Mouse (Mus musculus): Measurements from ENCODE around the gene Selenoh.

Gene Selenoh

DNA sequence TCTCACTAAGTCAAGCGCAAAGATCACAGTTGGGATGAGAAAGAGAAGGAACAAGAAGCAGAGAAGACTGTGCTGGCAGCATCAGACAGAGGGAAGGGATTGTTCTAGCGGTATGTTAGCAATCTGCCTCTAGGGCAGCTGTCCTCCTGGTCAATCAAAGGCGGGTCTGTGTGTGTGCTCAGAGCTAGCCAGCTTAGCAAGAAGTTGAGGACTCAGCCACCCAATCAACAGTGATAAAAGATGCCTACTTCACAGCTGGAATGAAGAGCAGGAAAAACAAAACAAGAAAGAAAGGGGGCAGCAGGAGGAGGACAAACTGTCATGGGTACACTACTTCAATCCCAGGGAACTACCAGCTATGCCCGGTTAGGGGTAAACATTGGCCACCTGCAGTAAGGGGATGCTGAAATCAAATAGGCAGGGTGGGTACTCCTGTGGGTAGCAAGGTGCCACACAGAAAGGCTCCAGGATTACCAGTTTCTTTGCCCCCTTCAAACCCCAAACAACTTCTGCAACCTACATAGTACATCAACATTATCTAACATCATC is 35.6 kb downstream of the Selenoh start:
- in situ Hi-C loops (cut with MboI; ENCODE audit: low sequenced_read_pairs), result no loop called here

DNA sequence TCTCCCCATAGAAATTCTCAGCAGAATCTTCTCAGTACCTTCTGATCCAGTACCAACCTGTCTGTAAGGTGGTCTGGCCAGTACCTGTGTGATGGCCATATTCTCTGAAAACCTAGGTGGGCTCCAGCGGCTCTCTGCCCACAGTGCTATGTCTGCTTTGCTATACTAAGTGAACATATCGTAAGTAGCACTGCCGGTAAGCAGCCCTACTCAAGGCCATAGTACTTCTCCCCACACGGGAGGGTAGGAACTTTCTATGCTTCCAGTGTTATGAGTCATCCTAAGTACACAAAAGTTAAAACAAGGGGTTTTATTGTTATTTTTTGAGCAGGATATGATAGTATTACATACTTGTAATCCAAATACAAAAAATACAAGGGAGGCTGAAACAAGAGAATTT is 36.6 kb downstream of the Selenoh start:
- in situ Hi-C loops (cut with MboI; ENCODE audit: low sequenced_read_pairs), result no loop called here

DNA sequence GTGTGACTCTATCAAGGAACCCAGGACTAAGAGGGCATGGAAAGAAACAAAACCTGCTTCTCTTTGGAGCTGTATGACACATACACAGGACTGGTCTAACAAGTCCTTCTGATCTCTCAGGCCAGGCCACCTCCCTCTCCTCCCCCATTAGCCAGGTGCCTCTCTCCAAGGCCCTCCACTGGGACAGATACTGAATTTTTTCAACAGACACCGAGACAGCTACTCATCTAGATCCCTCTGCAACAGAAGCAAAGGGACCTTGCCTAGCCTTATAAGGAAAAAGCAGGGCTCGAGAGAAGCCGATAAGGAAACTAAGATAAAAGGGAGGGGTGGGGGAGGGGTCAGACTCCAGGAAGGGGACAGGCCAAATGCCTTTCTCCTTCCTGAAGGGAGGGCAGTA is 37.6 kb downstream of the Selenoh start:
- in situ Hi-C loops (cut with MboI; ENCODE audit: low sequenced_read_pairs), result no loop called here

DNA sequence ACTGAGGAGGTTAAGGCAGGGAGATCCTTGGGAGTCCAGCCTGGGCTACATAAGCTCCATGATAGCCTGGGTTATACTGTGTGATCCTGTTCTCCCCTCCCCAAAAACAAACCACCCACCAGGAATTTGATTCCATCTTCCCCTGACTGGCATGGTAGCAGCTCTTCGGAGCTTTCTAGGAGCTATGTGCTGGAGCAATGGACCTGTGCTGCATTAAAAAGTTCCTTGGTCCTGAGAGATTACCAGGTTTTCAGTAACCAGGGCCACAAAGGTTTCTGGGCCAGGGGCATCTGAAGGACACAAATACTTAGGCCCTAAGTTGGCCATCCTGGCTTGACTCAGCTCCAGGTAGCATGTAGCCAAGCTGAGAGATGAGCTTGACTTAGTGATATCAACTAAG is 38.6 kb downstream of the Selenoh start:
- in situ Hi-C loops (cut with MboI; ENCODE audit: low sequenced_read_pairs), result no loop called here

DNA sequence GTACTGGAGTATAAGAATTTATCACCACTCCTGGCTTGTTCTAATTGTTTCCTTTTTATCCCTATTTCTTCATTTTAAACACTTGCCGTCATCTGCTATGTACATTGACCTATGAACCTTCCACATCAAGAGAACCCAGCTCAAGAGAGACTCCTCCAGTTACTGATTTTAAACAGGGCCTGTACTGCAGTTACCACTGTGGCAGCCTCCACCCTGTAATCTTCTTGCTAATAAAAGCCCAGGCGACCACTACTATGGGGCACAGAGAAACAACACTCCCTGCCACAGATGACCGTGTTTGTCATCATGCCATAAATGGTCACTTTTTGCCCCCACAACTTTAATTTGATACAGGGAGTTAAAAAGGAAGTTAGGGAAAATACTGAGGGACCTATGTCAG is 43.5 kb downstream of the Selenoh start:
- in situ Hi-C loops (cut with MboI; ENCODE audit: low sequenced_read_pairs), result no loop called here

DNA sequence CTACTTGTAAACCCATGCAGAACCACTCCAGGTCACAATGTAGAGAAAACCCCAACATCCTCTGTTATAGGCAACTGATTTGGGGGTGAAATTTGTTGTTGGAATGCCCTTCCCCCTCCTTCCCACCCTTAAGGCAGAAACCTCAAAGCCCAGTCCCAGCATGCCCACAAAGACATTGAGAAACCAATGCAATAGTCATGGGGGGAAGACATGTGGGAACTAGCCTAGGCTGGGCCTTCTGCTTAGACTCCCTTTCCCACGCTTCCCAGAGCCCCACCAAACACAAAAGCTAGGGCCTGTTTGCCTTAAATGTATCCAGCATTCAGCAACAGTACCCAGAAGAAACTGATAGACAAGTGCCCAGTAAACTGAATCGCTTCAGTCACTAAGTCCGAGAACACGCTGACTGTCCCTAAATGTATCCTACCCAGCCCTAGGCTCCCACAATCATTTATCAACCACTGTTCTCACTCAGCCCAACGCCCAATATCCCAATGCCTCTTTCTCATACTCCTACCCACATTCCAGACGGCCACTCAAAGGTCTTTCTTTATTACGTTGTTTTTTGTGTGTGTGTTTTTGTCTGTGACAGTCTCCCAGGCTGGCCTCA is 44.1 kb downstream of the Selenoh start:
- in situ Hi-C loops (cut with MboI; ENCODE audit: low sequenced_read_pairs), result no loop called here

DNA sequence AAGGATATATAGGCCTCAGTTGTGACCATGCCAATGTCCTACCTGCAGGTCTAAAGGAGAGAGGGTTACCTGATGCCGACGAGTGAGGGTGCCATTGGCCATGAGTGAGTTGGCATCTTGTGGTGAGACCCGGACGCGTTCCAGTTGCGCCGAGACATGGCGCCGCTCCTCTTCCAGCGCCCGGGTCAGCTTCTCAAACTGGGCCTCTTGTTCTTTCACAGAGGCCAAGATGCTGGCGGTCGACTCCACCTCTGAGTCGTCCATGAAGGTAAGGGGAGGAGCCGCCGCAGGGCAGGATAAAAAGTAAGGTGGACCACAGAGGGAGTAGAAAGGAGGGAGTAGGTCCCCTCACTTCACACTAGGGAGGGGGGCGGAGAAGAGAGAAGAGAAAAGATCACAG is 46.4 kb downstream of the Selenoh start:
- in situ Hi-C loops (cut with MboI; ENCODE audit: low sequenced_read_pairs), result no loop called here

DNA sequence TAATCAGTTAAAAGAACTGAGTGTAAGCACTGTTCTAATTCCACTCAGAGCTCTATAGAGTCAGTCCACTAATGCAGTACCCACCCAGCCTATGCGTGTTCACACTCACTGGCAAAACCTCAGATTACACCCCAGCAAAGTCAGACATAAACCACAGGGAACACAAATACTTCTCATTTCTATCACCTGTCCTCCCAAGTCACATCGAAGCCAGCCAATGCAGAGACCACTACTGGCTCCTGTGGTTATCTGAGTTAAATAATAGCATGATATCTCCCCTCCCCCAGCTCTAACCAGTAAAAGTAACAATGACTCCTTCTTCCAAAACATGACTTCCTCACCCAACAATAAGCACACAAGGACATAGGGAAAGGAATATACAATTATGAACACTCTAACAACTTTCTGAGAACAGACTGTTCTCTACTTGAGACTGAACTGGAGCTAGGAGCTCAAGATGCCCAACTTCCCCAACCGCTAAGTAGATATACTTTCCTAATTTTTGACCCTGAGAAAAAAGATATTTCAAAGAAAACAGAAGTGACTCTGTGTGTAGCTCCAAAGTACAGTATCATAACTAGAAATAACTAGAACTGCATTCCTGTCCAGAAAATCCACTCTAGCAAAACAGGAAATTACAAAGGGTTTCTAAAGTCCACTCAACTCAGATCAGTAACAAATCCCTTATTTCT is 47.0 kb downstream of the Selenoh start:
- in situ Hi-C loops (cut with MboI; ENCODE audit: low sequenced_read_pairs), result no loop called here

DNA sequence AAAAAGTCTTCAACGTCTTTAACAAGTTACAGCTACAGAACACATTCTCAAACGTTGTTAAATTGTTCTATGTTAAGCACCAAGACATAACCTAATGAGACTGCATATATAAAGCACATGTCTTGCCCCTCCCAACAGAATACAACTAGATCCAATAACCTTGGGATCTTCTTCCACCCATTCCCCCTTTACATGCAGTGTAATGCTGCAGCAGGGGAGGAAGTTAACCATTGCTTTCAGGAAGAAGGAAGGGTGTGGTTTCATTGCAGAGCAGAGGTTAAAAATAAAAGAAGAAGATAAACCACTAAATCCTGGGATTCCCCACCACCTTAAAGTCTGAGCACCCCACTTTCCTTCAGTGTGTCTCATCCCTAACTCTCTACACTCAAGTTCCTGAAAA is 47.9 kb downstream of the Selenoh start:
- in situ Hi-C loops (cut with MboI; ENCODE audit: low sequenced_read_pairs), result no loop called here

DNA sequence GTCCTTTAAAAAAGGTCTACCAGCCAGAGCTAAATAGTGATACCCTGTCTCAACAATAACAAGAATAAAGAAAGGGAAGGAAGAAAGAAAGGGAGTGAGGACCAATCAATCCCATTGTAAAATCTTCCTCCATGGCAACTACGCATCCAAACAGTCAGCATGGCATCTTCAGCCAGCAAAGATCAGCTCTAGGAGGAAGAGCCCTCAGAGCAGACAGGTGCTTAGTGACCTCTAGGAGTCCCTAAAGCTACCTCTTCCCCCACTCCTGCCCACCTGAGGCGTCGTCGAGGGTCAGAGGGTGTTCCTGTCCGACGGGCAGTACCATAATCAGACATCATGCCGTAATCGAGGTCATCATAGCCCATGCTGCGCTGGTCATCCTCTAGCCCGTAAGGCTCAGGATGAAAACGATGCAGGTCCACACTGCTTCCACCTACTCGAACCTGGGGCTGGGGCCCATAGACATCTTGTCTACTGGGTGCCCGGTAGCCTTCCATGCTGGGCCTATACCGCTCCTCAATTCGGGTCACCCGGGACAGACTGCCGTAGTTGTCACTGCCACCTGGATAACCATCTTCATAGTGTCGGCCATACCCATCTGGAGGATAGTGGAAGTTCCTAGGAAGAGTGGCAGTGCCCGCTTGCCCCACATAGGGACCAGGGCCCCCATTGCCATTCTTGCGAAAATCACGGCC is 50.8 kb downstream of the Selenoh start:
- in situ Hi-C loops (cut with MboI; ENCODE audit: low sequenced_read_pairs), result no loop called here

Data from CH12F3 (cell line).